Mouse (Mus musculus) kidney, postnatal 10 days (tissue): ENCODE results near the gene Pla2g10.
"Not testable (repeated sequence)": the region's sequence is repeated elsewhere in the genome, so short reads cannot be mapped to it uniquely, and the experiment has no call there.

Experiments used
- DNase-seq: peaks from one replicate; pipeline ENCODE4 v3.0.0; 2021; ENCODE audit warnings: mixed read lengths

Gene Pla2g10

DNA sequence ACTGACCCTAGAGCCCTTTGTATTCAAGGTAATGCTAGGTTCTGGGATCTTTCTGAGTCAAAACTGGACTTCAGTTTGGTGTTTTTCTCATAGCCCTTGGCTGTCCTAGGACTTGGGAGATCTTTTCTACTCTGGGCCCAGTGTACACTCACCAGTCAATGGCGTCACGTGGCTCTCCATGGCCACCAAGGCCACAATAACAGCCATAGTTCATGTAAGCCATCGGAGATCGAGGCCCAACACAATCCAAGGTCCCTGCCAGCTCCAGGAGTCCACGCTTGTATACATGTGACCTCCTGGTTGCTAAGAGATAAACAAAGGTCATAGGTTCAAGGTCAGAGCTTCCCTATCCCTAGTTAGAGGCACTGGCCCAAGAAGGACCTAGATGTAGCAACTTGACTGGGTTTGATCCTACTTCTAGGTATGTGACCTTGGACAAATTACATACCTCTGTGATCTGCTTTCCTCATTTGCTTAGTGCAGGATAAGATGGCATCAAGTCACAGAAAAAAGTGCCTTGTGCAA, 2.9 kb downstream of the Pla2g10 start:
- no peak for DNase-seq

DNA sequence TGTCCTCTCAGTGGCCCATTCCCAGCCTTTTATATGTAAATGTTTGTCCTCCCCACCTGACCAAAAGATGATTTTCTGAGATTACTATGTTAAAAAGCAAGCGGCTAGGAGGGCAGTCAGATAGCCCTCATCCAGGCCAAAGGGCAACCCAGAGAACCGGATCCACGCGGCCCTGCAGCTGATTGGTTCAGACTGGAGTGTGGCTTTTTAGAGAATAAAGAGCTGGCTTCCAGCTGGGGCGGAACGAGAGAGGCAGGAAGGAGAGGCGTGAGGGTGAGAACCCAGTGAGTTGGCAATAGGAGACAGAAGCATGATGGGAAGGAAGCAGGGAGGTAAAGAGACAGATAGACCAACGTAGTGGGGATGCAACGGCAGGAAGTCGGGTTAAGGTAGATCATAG, 7.8 kb downstream of the Pla2g10 start:
- no peak for DNase-seq

DNA sequence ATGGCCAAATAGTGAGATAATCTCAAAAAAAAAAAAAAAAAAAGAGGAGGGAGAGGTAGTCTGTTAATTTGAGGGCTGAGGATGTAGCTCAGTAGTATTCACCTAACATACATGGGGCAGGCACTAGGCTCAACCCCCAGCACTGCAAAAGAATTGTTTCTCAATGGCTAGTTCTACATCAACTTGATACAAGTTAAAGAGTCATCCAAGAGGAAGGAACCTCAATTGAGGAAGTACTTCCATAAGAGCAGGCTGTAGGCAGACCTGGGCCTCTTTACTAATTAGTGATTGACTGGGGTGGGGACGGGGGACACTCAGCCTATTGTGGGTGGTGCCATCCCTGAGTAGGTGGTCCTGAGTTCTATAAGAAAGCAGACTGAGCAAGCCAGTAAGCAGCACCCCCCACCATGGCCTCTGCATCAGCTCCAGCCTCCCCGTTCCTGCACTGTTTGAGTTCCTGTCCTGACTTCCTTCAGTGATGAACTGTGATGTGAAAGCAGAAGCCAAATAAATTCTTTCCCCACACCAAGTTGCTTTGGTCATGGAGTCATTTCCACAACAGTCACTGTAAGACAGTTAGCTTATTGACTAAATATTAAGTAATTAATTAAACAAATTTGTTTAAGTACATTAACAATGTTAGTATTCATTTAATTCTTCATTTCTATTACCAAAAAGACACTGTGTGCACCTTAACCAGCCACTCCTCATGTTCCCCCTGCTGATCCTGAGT, 13.8 kb downstream of the Pla2g10 start:
- no peak for DNase-seq

DNA sequence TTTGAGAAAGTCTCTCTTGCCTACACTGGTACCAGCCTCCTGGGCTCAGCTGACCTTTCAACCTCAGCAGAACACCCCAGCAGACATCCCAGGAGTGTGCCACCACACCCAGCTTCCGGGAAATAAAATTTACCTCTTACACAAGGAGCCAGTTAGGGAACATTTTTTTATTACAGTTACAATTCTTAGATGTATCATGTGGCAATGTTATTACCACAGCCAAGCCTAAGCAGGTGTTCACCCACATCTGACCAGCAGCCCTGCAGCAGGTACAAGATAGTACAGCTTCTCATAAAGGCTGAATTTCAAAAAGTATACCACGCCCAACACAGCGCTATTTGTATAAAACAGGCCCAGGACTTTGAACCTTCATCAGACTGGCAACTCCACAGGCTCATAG, 15.9 kb downstream of the Pla2g10 start:
- no peak for DNase-seq

- no peak for DNase-seq
Measured at GRCm38 (mm10) chr16:13704676-13705075, 26.1 kb downstream of the Pla2g10 start.

- DNase-seq: peak; percentile 31
Measured at GRCm38 (mm10) chr16:13702184-13702583, 28.6 kb downstream of the Pla2g10 start.

GRCm38 (mm10) chr16:13698998-13699397, 31.8 kb downstream of the Pla2g10 start:
- no peak for DNase-seq

DNA sequence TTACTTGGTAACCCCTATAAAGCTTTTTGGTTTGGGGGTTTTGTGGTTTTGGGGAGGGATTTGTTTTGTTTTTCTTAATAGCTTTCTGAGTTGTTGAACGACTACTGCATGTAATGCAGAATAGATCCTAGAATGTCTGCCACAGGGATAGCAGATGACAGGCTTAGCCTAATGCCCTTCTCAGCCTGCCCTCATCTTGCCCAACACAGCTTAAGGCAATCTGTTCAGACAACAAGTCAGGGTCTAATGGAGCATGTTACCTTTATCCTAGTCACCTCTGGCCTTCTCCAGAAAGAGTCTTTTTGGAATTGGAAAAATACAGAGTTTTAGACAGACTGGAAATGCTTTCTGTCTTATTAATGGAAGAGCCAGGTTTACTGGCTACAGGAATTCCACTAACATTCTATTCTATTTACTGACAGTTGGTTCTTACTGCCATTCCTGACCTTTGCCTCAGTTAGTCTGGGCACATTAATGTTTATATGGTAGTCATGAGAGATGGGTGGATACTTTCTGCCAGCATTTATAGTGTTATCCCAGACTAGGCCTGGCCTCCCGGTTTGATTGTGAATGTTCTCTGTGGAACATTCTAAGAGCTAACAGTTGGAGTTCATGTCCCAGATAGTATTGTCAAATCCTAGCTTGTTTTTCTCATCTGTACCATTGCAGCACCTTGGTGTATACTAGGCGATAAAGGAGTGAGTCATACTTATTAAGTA, 52.0 kb downstream of the Pla2g10 start:
- no peak for DNase-seq

DNA sequence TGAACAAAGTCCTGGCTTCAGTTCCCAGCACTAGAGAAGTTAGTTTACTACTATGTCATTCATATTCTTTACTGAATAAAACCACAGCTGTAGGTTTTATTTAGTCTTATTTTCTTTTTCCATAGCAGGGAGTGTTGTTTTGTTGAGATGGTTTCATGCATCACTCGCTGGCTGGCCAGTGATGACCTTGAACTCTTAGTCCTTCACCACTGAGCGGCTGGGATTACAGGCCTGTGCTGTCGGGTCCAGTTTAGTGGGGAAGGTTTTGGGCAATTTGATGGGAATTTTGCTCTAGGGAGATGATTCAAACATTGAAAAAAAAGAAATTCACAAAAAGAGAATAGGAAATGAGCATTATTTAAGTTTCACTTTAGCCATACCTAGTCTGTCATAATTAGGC, 56.3 kb downstream of the Pla2g10 start:
- DNase-seq: no peak

DNA sequence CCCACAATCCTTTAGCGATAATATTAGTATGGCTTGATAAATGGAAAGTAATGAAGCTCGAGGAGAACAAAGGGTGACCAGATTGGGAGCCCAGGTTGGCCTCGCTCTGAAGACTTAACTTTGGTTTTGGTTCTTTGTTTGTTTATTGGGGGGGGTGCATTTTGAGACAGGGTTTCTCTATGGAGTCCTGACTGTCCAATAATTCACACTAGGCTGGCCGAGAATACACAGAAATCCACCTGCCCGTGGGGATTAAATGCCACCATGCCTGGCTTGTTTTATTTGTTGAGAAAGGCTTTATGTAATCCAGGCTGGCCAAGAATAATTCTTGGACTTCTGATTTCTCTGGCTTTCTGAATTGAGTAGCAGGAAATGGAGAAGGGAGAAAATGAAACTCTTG, 57.7 kb downstream of the Pla2g10 start:
- DNase-seq: no peak

GRCm38 (mm10) chr16:13672386-13672898, 58.3 kb downstream of the Pla2g10 start:
- peak; percentile 77 for DNase-seq

GRCm38 (mm10) chr16:13671685-13672385, 58.9 kb downstream of the Pla2g10 start, which contains the start of the genes Bfar and 3110001I22Rik:
TSS of gene Bfar (plus strand) at chr16:13671858.
TSS of gene 3110001I22Rik (plus strand) at chr16:13671929.
- peak; percentile 95 for DNase-seq

DNA sequence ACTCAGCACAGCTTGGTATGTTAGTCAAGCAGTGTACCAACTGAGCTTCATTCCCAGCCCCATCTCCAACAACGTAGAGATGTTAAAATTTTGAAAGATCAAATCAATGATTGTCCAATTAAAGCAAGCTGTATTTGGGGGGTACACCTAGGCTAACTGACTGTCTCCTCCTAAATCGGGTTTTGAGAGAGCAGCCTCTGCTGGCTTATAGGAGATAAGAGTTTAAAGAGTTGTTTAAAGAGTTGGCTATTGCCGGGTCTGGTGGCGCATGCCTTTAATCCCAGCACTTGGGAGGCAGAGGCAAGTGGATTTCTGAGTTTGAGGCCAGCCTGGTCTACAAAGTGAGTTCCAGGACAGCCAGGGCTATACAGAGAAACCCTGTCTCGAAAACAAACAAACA, 59.9 kb downstream of the Pla2g10 start:
- not testable (repeated sequence) for DNase-seq

DNA sequence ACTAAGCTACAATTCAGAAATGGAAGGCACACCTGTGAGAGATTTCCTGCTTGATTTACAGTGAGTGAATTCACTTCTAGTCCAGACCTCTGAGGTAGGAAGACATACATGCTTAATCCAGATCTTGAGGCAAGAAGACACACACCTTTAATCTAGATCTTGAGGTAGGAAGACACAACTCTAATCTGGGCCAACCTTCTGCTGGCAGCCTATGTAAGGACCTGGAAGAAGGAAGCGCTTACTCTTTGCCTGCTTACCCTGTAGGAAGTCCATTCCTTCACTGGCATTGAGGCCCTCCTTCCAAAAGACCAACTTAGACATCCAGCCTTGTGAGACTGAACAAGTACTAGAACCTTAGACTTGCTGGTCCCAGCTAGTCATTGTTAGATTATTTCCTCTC, 61.5 kb downstream of the Pla2g10 start:
- DNase-seq: no peak

GRCm38 (mm10) chr16:13668402-13669108, 62.2 kb downstream of the Pla2g10 start:
- DNase-seq: no peak

GRCm38 (mm10) chr16:13667878-13668343, 62.9 kb downstream of the Pla2g10 start, which contains the start of gene Parn:
TSS of gene Parn (minus strand) at chr16:13668170.
- DNase-seq: peak; percentile 96
